Mouse (Mus musculus): ENCODE results near the gene Nucb2. TPM values are rescaled to one million over a fixed set of nuclear protein-coding genes. Genes with fewer than 3 reads are reported as not detected.

Gene Nucb2
- polyA plus RNA-seq, 1 experiment from 2014 or later = 49.9 TPM

DNA sequence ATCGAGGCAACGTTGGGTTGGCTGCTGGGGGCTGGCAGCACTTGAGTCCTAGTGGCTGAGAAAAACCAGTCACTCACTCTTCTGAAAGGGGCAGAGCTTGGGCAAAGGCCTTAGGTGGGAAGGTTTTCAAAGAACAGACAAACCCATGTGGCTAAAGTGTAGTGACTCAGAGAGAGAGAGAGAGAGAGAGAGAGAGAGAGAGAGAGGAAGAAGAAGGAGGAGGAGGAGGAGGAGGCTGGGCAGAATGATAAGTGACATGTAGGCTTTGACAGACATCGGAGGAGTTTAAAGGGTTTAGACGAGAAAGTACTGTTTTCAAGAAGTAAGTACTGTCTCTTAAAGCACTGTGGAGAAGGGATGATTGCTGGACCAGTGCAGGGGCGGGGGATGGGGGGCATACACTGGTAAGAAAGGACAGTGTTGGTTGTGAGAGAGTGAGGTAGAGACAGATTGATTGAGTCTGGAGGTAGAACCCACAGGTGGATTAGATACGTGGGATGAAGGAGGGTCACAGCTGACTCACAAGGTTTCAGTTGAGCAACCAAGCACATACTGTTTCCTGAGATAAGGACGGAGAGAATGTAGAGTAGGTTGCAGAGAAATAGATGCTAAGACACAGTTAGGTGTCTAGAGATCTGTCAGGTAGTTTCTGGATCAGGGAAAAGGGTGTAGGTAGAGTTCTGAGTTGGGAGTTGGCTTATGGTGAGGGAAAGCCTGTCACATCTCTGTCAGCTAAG lies 10.7 kb upstream of the Nucb2 start:
- ATAC-seq (no peak), DNase-seq (ENCODE audit: low spot score) (no peak)
- Histone ChIP-seq H3K4me3 (ENCODE audit: low read depth, low read length) (no peak overlapping the region), H3K4me2 (replicated peaks; ENCODE audit: low read depth, low read length) (no peak overlapping the region), H3K27me3 (replicated peaks; ENCODE audit: insufficient read depth, low read length) (no peaks in the 10 kb centered on the region), H3K9ac (replicated peaks; ENCODE audit: low read depth) (no peak overlapping the region), H3K9me3 (ENCODE audit: low read length) (no peaks in the 10 kb centered on the region), H3K27ac (ENCODE audit: low read length) (no peak overlapping the region), H3K36me3 (ENCODE audit: insufficient read depth, low read length) (no peaks in the 10 kb centered on the region), H3K4me1 (ENCODE audit: insufficient read depth, low read depth, low read length) (no peaks in the 10 kb centered on the region)
- 73% methylated on average over 7 of the region's 7 CpGs for WGBS
- TF ChIP-seq EP300 (IDR thresholded peaks at IDR 0.05) (no peak), CTCF (IDR thresholded peaks at IDR 0.05) (no peak)

GRCm38 (mm10) chr7:116494618-116495017 lies 9.6 kb upstream of the Nucb2 start:
- TF ChIP-seq EP300 (IDR thresholded peaks at IDR 0.05) (no peak), CTCF (IDR thresholded peaks at IDR 0.05) (no peak)
- no peak overlapping the region for H3K4me3 ChIP-seq (ENCODE audit: low read depth, low read length)
- H3K9ac ChIP-seq (replicated peaks; ENCODE audit: low read depth) = no peak overlapping the region
- no peaks in the 10 kb centered on the region for H3K36me3 ChIP-seq (ENCODE audit: insufficient read depth, low read length)
- H3K4me1 ChIP-seq (ENCODE audit: insufficient read depth, low read depth, low read length) = no peaks in the 10 kb centered on the region
- WGBS = 61% methylated on average over 5 of the region's 5 CpGs
- peak; percentile 26 for DNase-seq (ENCODE audit: low spot score)
- no peaks in the 10 kb centered on the region for H3K27me3 ChIP-seq (replicated peaks; ENCODE audit: insufficient read depth, low read length)
- H3K4me2 ChIP-seq (replicated peaks; ENCODE audit: low read depth, low read length) = no peak overlapping the region
- peak; percentile 64 for ATAC-seq
- H3K27ac ChIP-seq (ENCODE audit: low read length) = no peak overlapping the region
- no peaks in the 10 kb centered on the region for H3K9me3 ChIP-seq (ENCODE audit: low read length)

DNA sequence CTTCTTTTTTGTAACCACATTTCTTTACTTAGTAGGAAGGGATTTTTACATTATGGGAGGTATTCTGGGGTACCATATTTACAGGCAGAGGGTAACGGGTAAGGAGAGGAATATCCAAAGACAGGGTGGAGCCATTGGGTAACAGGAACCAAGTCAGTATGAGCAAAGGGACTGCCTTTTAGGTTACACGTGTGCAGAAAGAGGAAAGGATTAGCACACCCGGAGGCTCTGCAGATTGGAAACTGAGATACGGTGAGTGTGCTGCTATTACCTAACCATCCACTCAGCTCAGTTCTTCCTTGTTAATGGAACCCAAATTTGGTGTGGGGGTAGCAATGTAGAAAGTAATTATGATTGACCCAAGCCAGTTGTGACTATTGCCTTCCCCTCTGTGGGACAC lies 7.4 kb upstream of the Nucb2 start:
- WGBS = 89% methylated on average over 4 of the region's 4 CpGs
- ATAC-seq = no peak

GRCm38 (mm10) chr7:116504818-116505170 lies 625 bp downstream of the Nucb2 start:
- Histone ChIP-seq H3K9ac (replicated peaks; ENCODE audit: low read depth) (peak overlapping the region; percentile 62), H3K4me3 (ENCODE audit: low read depth, low read length) (peak overlapping the region; percentile 58), H3K4me2 (replicated peaks; ENCODE audit: low read depth, low read length) (peak overlapping the region; percentile 92), H3K36me3 (ENCODE audit: insufficient read depth, low read length) (no peaks in the 10 kb centered on the region), H3K27me3 (replicated peaks; ENCODE audit: insufficient read depth, low read length) (no peaks in the 10 kb centered on the region), H3K27ac (ENCODE audit: low read length) (peak overlapping the region; percentile 22), H3K9me3 (ENCODE audit: low read length) (no peaks in the 10 kb centered on the region), H3K4me1 (ENCODE audit: insufficient read depth, low read depth, low read length) (no peaks in the 10 kb centered on the region)
- TF ChIP-seq EP300 (IDR thresholded peaks at IDR 0.05) = no peak
- ATAC-seq = no peak
- DNase-seq (ENCODE audit: low spot score) = no peak
- WGBS = 2% methylated on average over 6 of the region's 6 CpGs

More for the DNA sequence above, 7.4 kb upstream of the Nucb2 start:
- Histone ChIP-seq H3K27ac (ENCODE audit: low read length) (no peak overlapping the region), H3K9me3 (ENCODE audit: low read length) (no peaks in the 10 kb centered on the region), H3K36me3 (ENCODE audit: insufficient read depth, low read length) (no peaks in the 10 kb centered on the region), H3K4me1 (ENCODE audit: insufficient read depth, low read depth, low read length) (no peaks in the 10 kb centered on the region), H3K4me2 (replicated peaks; ENCODE audit: low read depth, low read length) (no peak overlapping the region), H3K4me3 (ENCODE audit: low read depth, low read length) (no peak overlapping the region), H3K9ac (replicated peaks; ENCODE audit: low read depth) (no peak overlapping the region), H3K27me3 (replicated peaks; ENCODE audit: insufficient read depth, low read length) (no peaks in the 10 kb centered on the region)
- no peak for DNase-seq (ENCODE audit: low spot score)
- TF ChIP-seq CTCF (IDR thresholded peaks at IDR 0.05) = no peak
- no peak for TF ChIP-seq EP300 (IDR thresholded peaks at IDR 0.05)

DNA sequence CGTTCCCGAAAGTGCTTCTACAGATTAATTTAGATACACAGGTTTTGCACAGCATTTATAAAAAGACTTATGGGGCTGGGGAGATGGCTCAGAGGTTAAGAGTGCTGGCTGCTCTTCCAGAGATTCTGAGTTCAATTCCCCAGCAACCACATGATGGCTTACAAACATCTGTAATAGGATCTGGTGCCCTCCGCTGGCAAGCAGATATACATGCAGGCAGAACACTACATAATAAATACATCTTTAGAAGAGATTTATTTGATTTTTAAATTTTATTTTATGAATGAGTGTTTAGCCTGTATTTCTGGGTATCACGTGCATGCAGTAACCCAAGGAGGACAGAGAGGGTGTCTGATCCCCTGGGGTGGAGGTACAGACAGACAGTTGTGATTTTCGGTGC lies 9.9 kb downstream of the Nucb2 start:
- H3K9ac ChIP-seq (replicated peaks; ENCODE audit: low read depth) = no peak overlapping the region
- no peak for TF ChIP-seq EP300 (IDR thresholded peaks at IDR 0.05)
- TF ChIP-seq CTCF (IDR thresholded peaks at IDR 0.05) = peak; percentile 66
- WGBS = 75% methylated on average over 5 of the region's 5 CpGs
- no peaks in the 10 kb centered on the region for H3K27me3 ChIP-seq (replicated peaks; ENCODE audit: insufficient read depth, low read length)
- H3K4me1 ChIP-seq (ENCODE audit: insufficient read depth, low read depth, low read length) = no peaks in the 10 kb centered on the region; the same call in 1 of the 2 replicates
- ATAC-seq (no peak), DNase-seq (ENCODE audit: low spot score) (peak; percentile 18)
- no peaks in the 10 kb centered on the region for H3K9me3 ChIP-seq (ENCODE audit: low read length)
- no peak overlapping the region for H3K4me2 ChIP-seq (replicated peaks; ENCODE audit: low read depth, low read length)
- H3K36me3 ChIP-seq (ENCODE audit: insufficient read depth, low read length) = 0 out of 2 replicates have a peak, but pooled peaks cover 4% of the 10 kb centered on the region
- H3K4me3 ChIP-seq (ENCODE audit: low read depth, low read length) = no peak overlapping the region
- H3K27ac ChIP-seq (ENCODE audit: low read length) = peak overlapping the region; percentile 60

DNA sequence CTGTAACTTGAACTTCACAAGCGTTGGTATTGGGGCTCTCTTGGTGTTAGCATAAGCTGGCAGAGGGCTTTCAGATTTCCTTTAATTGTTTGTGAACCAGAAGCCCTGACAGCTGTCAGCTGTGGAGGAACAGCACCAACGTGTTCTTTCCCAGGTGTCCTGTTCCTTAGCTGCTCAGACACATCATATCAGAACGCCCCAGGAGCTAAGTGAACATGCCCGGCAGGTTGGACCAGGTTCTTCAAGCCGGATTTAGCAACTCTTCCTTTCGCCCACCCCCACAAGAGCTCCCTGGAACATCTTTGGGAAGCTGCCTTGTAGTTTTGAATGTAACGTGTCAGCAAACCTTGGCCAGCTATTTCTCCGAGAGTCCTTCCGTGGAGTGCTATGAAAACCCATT lies 10.4 kb downstream of the Nucb2 start:
- TF ChIP-seq EP300 (IDR thresholded peaks at IDR 0.05) = 0 out of 2 replicates have a peak, but pooled peaks have one; percentile 18
- no peak for TF ChIP-seq CTCF (IDR thresholded peaks at IDR 0.05)
- 50% methylated on average over 9 of the region's 9 CpGs for WGBS
- ATAC-seq (peak; percentile 69), DNase-seq (ENCODE audit: low spot score) (peak; percentile 59)
- Histone ChIP-seq H3K9me3 (ENCODE audit: low read length) (no peaks in the 10 kb centered on the region), H3K4me3 (ENCODE audit: low read depth, low read length) (no peak overlapping the region), H3K4me1 (ENCODE audit: insufficient read depth, low read depth, low read length) (no peaks in the 10 kb centered on the region; the same call in 1 of the 2 replicates), H3K9ac (replicated peaks; ENCODE audit: low read depth) (no peak overlapping the region), H3K27ac (ENCODE audit: low read length) (peak overlapping the region; percentile 60), H3K36me3 (ENCODE audit: insufficient read depth, low read length) (0 out of 2 replicates have a peak, but pooled peaks cover 4% of the 10 kb centered on the region), H3K27me3 (replicated peaks; ENCODE audit: insufficient read depth, low read length) (no peaks in the 10 kb centered on the region), H3K4me2 (replicated peaks; ENCODE audit: low read depth, low read length) (no peak overlapping the region)
